Mouse (Mus musculus) layer of hippocampus, postnatal 36 days (tissue): Measurements from ENCODE around the gene Slc30a3. TPM values are rescaled to one million over a fixed set of nuclear protein-coding genes. Genes with fewer than 3 reads are reported as not detected.

ENCODE experiments used
- DNase-seq, 2 experiments: peaks; one replicate each; pipeline ENCODE4 v3.0.0; 2022
- total RNA-seq, 2 experiments: library from RNA; stranded (reverse); gene quantifications; 2 replicates each; pipeline ENCODE4 v1.2.3; 2021

Gene Slc30a3
- 10 to 100 TPM; 73.6 to 76.8 TPM for total RNA-seq

DNA sequence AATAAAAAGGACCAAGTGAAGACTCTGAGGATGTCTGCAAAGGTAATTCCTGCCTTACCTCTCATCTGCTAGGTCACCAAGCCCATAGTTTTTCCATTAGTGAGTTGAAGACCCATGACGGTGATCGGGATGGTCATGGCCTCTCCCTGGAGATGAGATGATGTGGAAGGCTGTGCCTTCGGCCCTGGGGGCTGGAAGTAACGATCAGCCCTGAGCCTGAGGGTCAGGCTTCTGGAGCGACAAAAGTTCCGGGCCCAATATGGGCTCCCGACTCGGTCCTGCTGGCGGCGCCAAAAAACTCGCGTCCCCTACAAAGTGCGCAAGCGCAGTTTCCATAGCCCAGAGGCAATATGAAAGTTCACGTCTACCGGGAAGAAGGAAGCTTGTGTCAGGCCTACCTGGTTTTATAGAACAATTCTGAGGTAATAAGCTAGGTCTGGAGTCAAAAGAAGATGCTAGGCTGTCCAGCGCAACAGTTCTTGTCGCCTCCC lies at the start of gene Slc30a3:
TSS of gene Slc30a3 (minus strand) at position 238 of the 491 bp plus-strand sequence.
- DNase-seq, result no peak

DNA sequence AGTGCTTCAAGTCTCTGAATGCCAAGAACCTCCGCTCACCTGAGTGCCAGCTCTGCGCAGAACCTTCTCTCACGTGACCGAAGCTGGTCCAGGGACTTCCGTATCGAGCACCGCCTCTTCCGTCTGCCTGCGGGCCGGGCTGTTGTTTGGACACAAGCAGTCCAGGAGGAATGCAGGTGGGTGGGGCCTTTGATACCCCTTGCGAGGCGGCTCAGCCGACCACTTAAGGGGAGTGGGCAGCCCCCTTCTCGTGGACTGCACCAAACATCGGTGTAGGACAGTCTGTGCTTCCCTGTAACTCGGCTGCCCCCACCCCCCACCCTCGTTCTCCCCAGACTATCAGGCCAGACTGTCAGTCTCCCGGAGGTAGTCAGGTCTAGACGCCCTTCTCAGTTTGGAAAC lies 46.1 kb upstream of the Slc30a3 start, which contains the start of gene Mpv17:
TSS of gene Mpv17 (minus strand) at position 100 of the 402 bp plus-strand sequence.
- DNase-seq, result peak; percentile 80 to 83

GRCm38 (mm10) chr5:31153516-31154151 lies 45.6 kb upstream of the Slc30a3 start:
- DNase-seq, result no peak

DNA sequence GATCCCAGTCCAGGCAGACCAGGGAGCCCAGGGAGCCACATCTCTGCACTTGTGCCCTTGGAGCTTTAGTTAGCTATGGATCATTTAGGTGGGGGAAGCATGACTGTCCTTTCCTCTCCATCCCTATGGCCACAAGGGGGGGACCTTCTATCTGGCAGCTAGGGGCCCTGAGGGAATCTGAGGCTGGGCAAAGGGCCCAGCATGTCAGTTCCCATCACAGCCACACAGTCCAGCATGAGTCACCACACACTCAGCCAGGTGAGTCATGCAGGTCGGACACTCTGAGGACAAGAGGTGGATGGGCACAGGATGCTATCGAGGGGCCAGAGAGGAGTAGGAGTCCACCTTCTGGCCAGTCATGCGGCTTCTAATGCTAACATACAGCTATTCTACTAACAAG lies 43.7 kb upstream of the Slc30a3 start:
- no peak for DNase-seq

- no peak for DNase-seq
Observed at GRCm38 (mm10) chr5:31149781-31150180, 41.7 kb upstream of the Slc30a3 start.

DNA sequence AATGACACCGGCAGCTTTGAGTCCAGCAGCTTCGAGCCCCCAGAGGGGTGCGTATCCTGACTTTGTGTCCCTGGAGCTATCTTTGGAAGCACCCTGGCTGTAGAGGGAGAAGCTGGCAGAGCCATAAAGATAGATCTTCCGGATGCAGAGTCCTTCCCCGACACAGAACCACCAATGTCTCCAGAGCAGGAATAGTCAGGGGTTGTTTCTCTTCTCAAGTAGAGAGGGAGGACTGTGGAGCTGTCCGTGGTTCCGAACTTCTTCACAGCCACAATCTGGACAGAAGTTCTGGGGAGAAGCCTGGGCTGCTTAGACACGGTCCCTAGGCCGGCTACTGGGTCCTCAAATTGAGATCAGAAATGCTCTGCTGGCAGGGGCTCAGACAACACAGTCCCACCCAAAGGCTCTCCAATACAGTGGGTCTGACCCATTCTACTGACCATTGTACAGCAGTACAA lies 31.0 kb upstream of the Slc30a3 start:
- no peak for DNase-seq

- no peak for DNase-seq
Observed at GRCm38 (mm10) chr5:31138241-31138967, 30.4 kb upstream of the Slc30a3 start, which contains the start of gene Ucn. TSS of gene Ucn (minus strand) at chr5:31138829.

- DNase-seq, result no peak
Observed at GRCm38 (mm10) chr5:31137658-31138057, 29.6 kb upstream of the Slc30a3 start.

- DNase-seq, result no peak
Observed at GRCm38 (mm10) chr5:31136730-31137424, 28.8 kb upstream of the Slc30a3 start.

DNA sequence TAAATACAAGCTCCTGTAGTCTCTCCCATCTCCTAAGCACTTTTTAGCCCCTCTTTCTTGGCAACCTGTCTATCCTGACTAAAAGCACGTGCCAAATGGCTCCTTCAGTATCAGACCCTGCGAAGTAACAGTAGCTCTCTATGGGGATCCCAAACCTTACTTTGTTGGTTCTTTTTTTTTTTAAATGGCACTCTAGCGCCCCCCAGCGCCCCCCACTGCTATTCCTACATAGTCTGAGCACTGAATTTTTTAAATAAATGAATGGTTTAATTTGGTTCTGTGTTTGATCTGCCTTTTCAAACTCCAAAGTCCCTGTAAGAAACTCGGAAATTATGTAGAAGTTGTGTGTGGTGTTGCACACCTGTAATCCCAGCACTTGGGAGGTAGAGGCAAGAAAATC lies 18.0 kb upstream of the Slc30a3 start:
- no peak for DNase-seq

GRCm38 (mm10) chr5:31123481-31123880 lies 15.4 kb upstream of the Slc30a3 start:
- DNase-seq, result no peak

DNA sequence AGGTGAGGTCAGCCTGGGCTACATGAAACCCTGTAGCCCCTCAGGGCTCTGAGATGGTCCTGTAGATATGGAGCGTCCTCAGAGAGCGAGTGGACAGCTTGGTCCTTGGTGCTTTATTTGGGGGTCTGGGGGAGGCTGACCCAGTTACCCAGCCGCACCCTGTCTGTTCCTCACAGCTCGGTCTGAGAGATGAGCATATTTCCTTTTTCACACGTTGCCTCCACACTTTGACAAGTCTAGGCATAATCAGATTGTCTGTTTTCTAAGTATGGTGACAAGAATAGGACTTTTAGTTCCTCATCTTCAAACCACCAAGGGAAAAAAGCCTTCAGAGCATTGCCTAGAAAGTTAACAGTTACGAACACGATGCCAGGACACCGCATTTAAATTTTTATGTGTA lies 13.1 kb upstream of the Slc30a3 start:
- DNase-seq, result no peak

GRCm38 (mm10) chr5:31116912-31117311 lies 8.9 kb upstream of the Slc30a3 start:
- no peak for DNase-seq

GRCm38 (mm10) chr5:31116354-31116753 lies 8.3 kb upstream of the Slc30a3 start, which contains the start of gene Trim54:
TSS of gene Trim54 (plus strand) at chr5:31116712.
- no peak for DNase-seq

DNA sequence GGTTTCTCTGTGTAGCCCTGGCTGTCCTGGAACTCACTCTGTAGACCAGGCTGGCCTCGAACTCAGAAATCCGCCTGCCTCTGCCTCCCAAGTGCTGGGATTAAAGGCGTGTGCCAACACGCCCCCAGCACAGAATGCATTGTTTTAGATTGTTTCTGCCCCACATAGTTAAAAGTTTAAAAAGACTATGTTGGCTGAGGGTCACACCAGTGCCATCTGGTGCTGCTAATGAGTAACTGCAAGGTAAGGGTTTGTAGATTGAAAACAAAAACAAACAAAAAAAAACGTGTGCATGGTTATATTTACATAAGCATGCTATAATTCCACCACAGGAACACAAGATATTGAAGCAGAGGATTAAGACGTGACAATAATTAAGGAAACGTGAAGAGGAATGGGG lies 2.7 kb upstream of the Slc30a3 start:
- no peak for DNase-seq

GRCm38 (mm10) chr5:31105814-31106335 lies 2.2 kb downstream of the Slc30a3 start, which contains the start of gene Dnajc5g:
TSS of gene Dnajc5g (plus strand) at chr5:31106285.
- DNase-seq, result no peak

GRCm38 (mm10) chr5:31095711-31096480 lies 12.1 kb downstream of the Slc30a3 start:
- DNase-seq, result no peak

GRCm38 (mm10) chr5:31094799-31095691 lies 13.0 kb downstream of the Slc30a3 start:
- DNase-seq, result peak; percentile 33 to 44

- DNase-seq, result no peak
Observed at GRCm38 (mm10) chr5:31094100-31094798, 13.8 kb downstream of the Slc30a3 start.
